In genomic region chr11:98449419-98449818, GRCm38 (mm10) we compare ENCODE assay signal across 14 mouse cellular contexts. TPM values are rescaled to one million over a fixed set of nuclear protein-coding genes. Genes with fewer than 3 reads are reported as not detected.
DNase-seq lines count a peak whose midpoint lies in the region; ATAC-seq and TF ChIP-seq lines count a peak whose summit lies in the region.
"Had no signal": no experiment of that assay in that cellular context is flagged by ENCODE, and none has a peak within 500 bp of the region (broad histone marks: within the 10 kb centered on the region; RNA-seq: fewer than 3 reads in every experiment).

No protein-coding gene starts in this region.

- TF ChIP-seq CTCF in liver, adult 2 months (IDR thresholded peaks at IDR 0.05; ENCODE audit: low read depth, low read length), result no peak

- H3K4me2 ChIP-seq in intestine, embryonic 16.5 days (ENCODE audit: low read depth, low read length), result peak overlapping the region; percentile 51
- H3K4me2 ChIP-seq in stomach, embryonic 14.5 days (replicated peaks; ENCODE audit: low read depth, low read length), result peak overlapping the region; percentile 43
- H3K4me2 ChIP-seq: neural tube, embryonic 15.5 days had no signal

- peak overlapping the region; percentile 73 for H3K9ac ChIP-seq in liver, adult 2 months (ENCODE audit: low read depth, low read length)
- H3K9ac ChIP-seq in intestine, embryonic 16.5 days (ENCODE audit: low read depth, low read length), result peak overlapping the region; percentile 41; the same call in 1 of the 2 replicates
- no peak overlapping the region for H3K9ac ChIP-seq in stomach, embryonic 14.5 days (replicated peaks; ENCODE audit: low read depth, low read length)
- H3K9ac ChIP-seq: neural tube, embryonic 15.5 days had no signal

- H3K36me3 ChIP-seq in liver, adult 2 months (ENCODE audit: control insufficient read depth, insufficient read depth, low read length), result peaks cover 36% of the 10 kb centered on the region
- H3K36me3 ChIP-seq in intestine, embryonic 16.5 days (ENCODE audit: control insufficient read depth, insufficient read depth, low read length), result peaks cover 9% of the 10 kb centered on the region
- H3K36me3 ChIP-seq in stomach, embryonic 14.5 days (ENCODE audit: control insufficient read depth, insufficient read depth, low read length), result peaks cover 9% of the 10 kb centered on the region; the same call in 1 of the 2 replicates
- H3K36me3 ChIP-seq: neural tube, embryonic 15.5 days had no signal

- H3K4me3 ChIP-seq in liver, adult 2 months (ENCODE audit: insufficient read depth, low read depth, low read length), result peak overlapping the region; percentile 87
- peak overlapping the region; percentile 55 for H3K4me3 ChIP-seq in intestine, embryonic 16.5 days (ENCODE audit: low read length)
- no peak overlapping the region; the same call in 1 of the 2 replicates for H3K4me3 ChIP-seq in stomach, embryonic 14.5 days (ENCODE audit: low read depth, low read length)
- H3K4me3 ChIP-seq: neural tube, embryonic 15.5 days had no signal

- H3K79me2 ChIP-seq in liver, adult 2 months (ENCODE audit: control insufficient read depth, insufficient read depth, low read length), result peaks cover 23% of the 10 kb centered on the region; the same call in 1 of the 2 replicates

- 29% methylated on average over 3 of the region's 3 CpGs for WGBS in liver, adult 2 months
- WGBS in intestine, embryonic 16.5 days, result 65% methylated on average over 3 of the region's 3 CpGs
- 67% methylated on average over 3 of the region's 3 CpGs for WGBS in stomach, embryonic 14.5 days

- H3K27me3 ChIP-seq in liver, adult 2 months (ENCODE audit: control insufficient read depth, insufficient read depth, low read length), result no peaks in the 10 kb centered on the region
- no peaks in the 10 kb centered on the region; the same call in 1 of the 2 replicates for H3K27me3 ChIP-seq in intestine, embryonic 16.5 days (replicated peaks; ENCODE audit: control insufficient read depth, insufficient read depth, low read length)
- 0 out of 2 replicates have a peak, but pooled peaks cover 7% of the 10 kb centered on the region for H3K27me3 ChIP-seq in stomach, embryonic 14.5 days (ENCODE audit: control insufficient read depth, insufficient read depth, low read length)

- no peak for ATAC-seq in intestine, embryonic 16.5 days
- ATAC-seq in stomach, embryonic 14.5 days (ENCODE audit: insufficient number of reproducible peaks, insufficient read depth, low FRiP score, low read depth), result no peak
- ATAC-seq: CD4-positive, CD25-positive, alpha-beta regulatory T cell, adult 4 months; inflammation-experienced regulatory T-cells, adult 6 months had no signal

- H3K27ac ChIP-seq in liver, adult 2 months (replicated peaks; ENCODE audit: insufficient read depth, low read depth, low read length), result peak overlapping the region; percentile 80
- no peak overlapping the region for H3K27ac ChIP-seq in intestine, embryonic 16.5 days (ENCODE audit: low read length)
- no peak overlapping the region for H3K27ac ChIP-seq in stomach, embryonic 14.5 days (ENCODE audit: low read length)
- H3K27ac ChIP-seq: neural tube, embryonic 15.5 days had no signal

- TF ChIP-seq POLR2A in liver, adult 2 months (IDR thresholded peaks at IDR 0.05; ENCODE audit: extremely low read depth, insufficient read depth, low read length), result no peak

- DNase-seq in liver, adult 2 months (ENCODE audit: extremely low read depth, low read depth, low spot score), result no peak
- no peak for DNase-seq in liver
- DNase-seq in kidney, postnatal 10 days, result peak; percentile 42
- DNase-seq in layer of hippocampus, postnatal 14 days (ENCODE audit: low spot score in 2 of 2), result no peak
- DNase-seq in frontal cortex, postnatal 25 days (ENCODE audit: low spot score in 2 of 2), result no peak
- DNase-seq: cerebellum, adult 18-20 months; lung, adult 2 months; right cerebral cortex, adult 18-20 months had no signal

- H3K4me1 ChIP-seq in liver, adult 2 months (ENCODE audit: control insufficient read depth, insufficient read depth, low read length), result peaks cover 18% of the 10 kb centered on the region
- peaks cover 12% of the 10 kb centered on the region for H3K4me1 ChIP-seq in intestine, embryonic 16.5 days (ENCODE audit: control insufficient read depth, insufficient read depth, low read length)
- no peaks in the 10 kb centered on the region for H3K4me1 ChIP-seq in stomach, embryonic 14.5 days (ENCODE audit: control insufficient read depth, insufficient read depth, low read length)

- no peaks in the 10 kb centered on the region for H3K9me3 ChIP-seq in intestine, embryonic 16.5 days (ENCODE audit: control insufficient read depth, low read length)
- no peaks in the 10 kb centered on the region for H3K9me3 ChIP-seq in stomach, embryonic 14.5 days (ENCODE audit: control insufficient read depth, low read depth, low read length)
- H3K9me3 ChIP-seq: neural tube, embryonic 15.5 days had no signal

RNA-seq across cellular contexts. Expression of gene Grb7, which starts 3.2 kb away (rescaled TPM):
- 58.2 and 84.8 TPM in 2 replicates for total RNA-seq in liver, adult 2 months (2014; rRNA removed)
- 134 and 136 TPM in 2 replicates for polyA plus RNA-seq in liver, adult 2 months (2012; rRNA removed)
- polyA plus RNA-seq in intestine, embryonic 16.5 days (2015; fragmentation: Nextera tagmentation; extraction: Ambion mirVana), result 87.1 and 87.3 TPM in 2 replicates
- polyA plus RNA-seq in stomach, embryonic 14.5 days (2014; fragmentation: Nextera tagmentation; extraction: Ambion mirVana), result 44.0 and 44.3 TPM in 2 replicates
- 1 to 10 TPM; 1.1 to 1.6 TPM for total RNA-seq in layer of hippocampus, postnatal 14 days (2021)
- total RNA-seq: granulocyte monocyte progenitor cell, adult 5-6 weeks had no signal

RNA-seq across cellular contexts. Expression of gene Mien1, which starts 10.6 kb away (rescaled TPM):
- 62.8 and 64.1 TPM in 2 replicates for total RNA-seq in liver, adult 2 months (2014; rRNA removed)
- 75.0 and 101 TPM in 2 replicates for polyA plus RNA-seq in liver, adult 2 months (2012; rRNA removed)
- polyA plus RNA-seq in intestine, embryonic 16.5 days (2015; fragmentation: Nextera tagmentation; extraction: Ambion mirVana), result 279 and 304 TPM in 2 replicates
- polyA plus RNA-seq in stomach, embryonic 14.5 days (2014; fragmentation: Nextera tagmentation; extraction: Ambion mirVana), result 98.0 and 101 TPM in 2 replicates
- total RNA-seq in layer of hippocampus, postnatal 14 days (2021), result 100 to 1,000 TPM in 1 of 2 experiments, 10 to 100 TPM in 1; 87.7 to 102 TPM

RNA-seq across cellular contexts. Expression of gene Erbb2, which starts 37.1 kb away (rescaled TPM):
- total RNA-seq in liver, adult 2 months (2014; rRNA removed), result 0.60 and 1.0 TPM in 2 replicates
- 0.56 and 0.72 TPM in 2 replicates for polyA plus RNA-seq in liver, adult 2 months (2012; rRNA removed)
- polyA plus RNA-seq in intestine, embryonic 16.5 days (2015; fragmentation: Nextera tagmentation; extraction: Ambion mirVana), result 33.8 and 37.5 TPM in 2 replicates
- polyA plus RNA-seq in stomach, embryonic 14.5 days (2014; fragmentation: Nextera tagmentation; extraction: Ambion mirVana), result 48.0 and 50.1 TPM in 2 replicates
- 1 to 10 TPM; 2.4 to 2.9 TPM for total RNA-seq in layer of hippocampus, postnatal 14 days (2021)
- total RNA-seq: granulocyte monocyte progenitor cell, adult 5-6 weeks had no signal

RNA-seq across cellular contexts. Expression of gene Pgap3, which starts 49.1 kb away (rescaled TPM):
- total RNA-seq in liver, adult 2 months (2014; rRNA removed), result 0.37 and 0.87 TPM in 2 replicates
- polyA plus RNA-seq in liver, adult 2 months (2012; rRNA removed), result 3.7 and 5.0 TPM in 2 replicates
- polyA plus RNA-seq in intestine, embryonic 16.5 days (2015; fragmentation: Nextera tagmentation; extraction: Ambion mirVana), result 19.5 and 20.4 TPM in 2 replicates
- 12.6 and 13.6 TPM in 2 replicates for polyA plus RNA-seq in stomach, embryonic 14.5 days (2014; fragmentation: Nextera tagmentation; extraction: Ambion mirVana)
- 10 to 100 TPM; 10.0 to 10.1 TPM for total RNA-seq in layer of hippocampus, postnatal 14 days (2021)

Comparison
In these comparisons a context has a peak if more than half of its experiments do, and no peak if none do; other contexts are left out.
1. RNA of gene Erbb2, which starts 37.1 kb away (polyA plus RNA-seq): 48.0 to 50.1 TPM in stomach, embryonic 14.5 days and 33.8 to 37.5 TPM in intestine, embryonic 16.5 days; 0.56 to 0.72 TPM in liver, adult 2 months; every median in the first group is over 10 times any median in the second.